Mouse (Mus musculus): ENCODE measurements around the gene Shisa3.

DNA sequence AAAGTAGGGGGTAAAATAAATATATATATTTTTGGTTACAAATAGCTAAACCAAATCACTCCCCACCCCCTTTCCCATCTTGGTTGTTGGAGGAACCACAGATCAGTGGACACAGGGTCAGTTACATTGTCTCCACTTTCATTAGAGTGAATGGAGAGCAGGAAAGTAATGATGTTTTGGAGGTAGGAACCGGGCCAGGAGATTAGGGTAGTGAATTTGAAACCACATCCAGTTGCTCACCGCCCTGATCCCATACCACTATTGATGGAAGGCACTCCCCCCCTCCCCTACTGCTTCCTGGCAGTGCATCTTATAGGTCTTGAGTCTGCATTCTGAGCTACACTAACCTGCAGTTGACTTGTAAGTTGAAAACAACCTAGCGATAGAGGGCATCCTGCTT is 48.6 kb upstream of the Shisa3 start:
- no peak for TF ChIP-seq CTCF (IDR thresholded peaks at IDR 0.05; ENCODE audit: borderline replicate concordance, control insufficient read depth, extremely low read depth, insufficient read depth, low read length, poor library complexity)
- no peak for TF ChIP-seq POLR2A (IDR thresholded peaks at IDR 0.05; ENCODE audit: control insufficient read depth, extremely low read depth, insufficient read depth, low read length, poor library complexity)

Data from thymus, adult 2 months (tissue).